Mouse (Mus musculus) bone marrow, adult 2 months (tissue): Measurements from ENCODE around the gene P2ry10b. TPM values are rescaled to one million over a fixed set of nuclear protein-coding genes. Genes with fewer than 3 reads are reported as not detected.

Experiments
- H3K27ac ChIP-seq: fragments of 200-500 bp; 2 replicates; pipeline ENCODE4 v1.5.1; 2012; ENCODE audit warnings: low read depth, mild to moderate bottlenecking, control low read depth, inconsistent platforms, low read length; ENCODE audit not compliant: control insufficient read depth, poor library complexity, insufficient read depth
- H3K4me1 ChIP-seq: fragments of 200-500 bp; 2 replicates; pipeline ENCODE4 v1.6.1; 2011; ENCODE audit warnings: low read length; ENCODE audit not compliant: control insufficient read depth, insufficient read depth
- H3K4me3 ChIP-seq: fragments of 200-500 bp; replicated peaks from 2 replicates; pipeline ENCODE3; 2011; ENCODE audit warnings: mild to moderate bottlenecking, low read depth, low read length, control low read depth; ENCODE audit not compliant: control insufficient read depth
- CTCF ChIP-seq: fragments of 200-500 bp; IDR thresholded peaks from 2 replicates; pipeline ENCODE4 v1.5.1; 2011; ENCODE audit warnings: low read length, control low read depth; ENCODE audit not compliant: control insufficient read depth, insufficient read depth
- POLR2A ChIP-seq: fragments of 200-500 bp; IDR thresholded peaks from 2 replicates; pipeline ENCODE4 v1.6.1; 2011; ENCODE audit warnings: low read depth, mild to moderate bottlenecking, control low read depth, low read length, borderline replicate concordance; ENCODE audit not compliant: control insufficient read depth
- WGBS: fragments of 180-500 bp; shearing (Covaris S2); methylation state at CpG from one replicate; pipeline ENCODE4 v1.1.7; 2018; 5-methylcytosine and 5-hydroxymethylcytosine counted together
- polyA plus RNA-seq: library from polyadenylated mRNA; stranded (reverse); fragments of >200 nt; gene quantifications from 2 replicates; pipeline ENCODE4 v1.2.4, GENCODE M21; 2011; ENCODE audit warnings: low replicate concordance; ENCODE audit not compliant: missing spikeins, insufficient read depth, insufficient read length

The P2ry10b gene
- polyA plus RNA-seq = not detected in 2 replicates

GRCm38 (mm10) chrX:107148681-107149080 lies at the start of gene P2ry10b:
TSS of gene P2ry10b (plus strand) at chrX:107148927.
- H3K4me1 ChIP-seq = no peaks in the 10 kb centered on the region
- no peak within 1 kb of the TSS for H3K4me3 ChIP-seq
- no peak within 1 kb of the TSS for H3K27ac ChIP-seq
- TF ChIP-seq POLR2A (no peak), CTCF (no peak)
- 47% methylated on average over 3 of the region's 3 CpGs for WGBS

DNA sequence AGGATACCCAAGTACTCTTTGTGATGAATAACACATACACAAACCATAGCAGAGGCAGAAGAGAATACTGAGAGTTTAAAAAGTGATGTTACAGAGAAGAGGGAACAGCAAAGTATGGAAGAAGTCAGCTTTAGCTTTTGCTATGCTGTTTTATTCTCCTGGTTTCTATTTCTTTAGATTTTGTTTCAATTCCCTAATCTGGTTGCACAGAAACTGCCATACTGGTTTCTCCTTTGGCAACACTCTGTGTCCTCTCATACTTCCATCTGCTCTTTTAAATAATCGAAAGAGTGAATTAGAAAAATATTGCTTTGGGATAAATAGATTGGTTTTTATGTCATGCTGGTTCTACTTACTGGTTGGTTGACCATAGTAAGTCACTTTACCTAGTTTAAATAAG lies 32.4 kb upstream of the P2ry10b start:
- WGBS = 72% methylated on average over 1 of the region's 1 CpGs
- TF ChIP-seq CTCF (no peak), POLR2A (no peak)
- Histone ChIP-seq H3K4me3 (no peak overlapping the region), H3K27ac (no peak overlapping the region), H3K4me1 (no peaks in the 10 kb centered on the region)

GRCm38 (mm10) chrX:107116987-107117386 lies 31.7 kb upstream of the P2ry10b start:
- H3K4me3 ChIP-seq = no peak overlapping the region
- no peaks in the 10 kb centered on the region for H3K4me1 ChIP-seq
- no peak for TF ChIP-seq CTCF
- no peak for TF ChIP-seq POLR2A
- H3K27ac ChIP-seq = no peak overlapping the region
- WGBS = 55% methylated on average over 1 of the region's 1 CpGs

GRCm38 (mm10) chrX:107143184-107143583 lies 5.5 kb upstream of the P2ry10b start:
- WGBS = 32% methylated on average over 3 of the region's 3 CpGs
- TF ChIP-seq CTCF = no peak
- no peak for TF ChIP-seq POLR2A
- H3K4me3 ChIP-seq = no peak overlapping the region
- H3K27ac ChIP-seq = no peak overlapping the region
- H3K4me1 ChIP-seq = no peaks in the 10 kb centered on the region

- Histone ChIP-seq H3K4me3 (no peak overlapping the region), H3K27ac (no peak overlapping the region), H3K4me1 (no peaks in the 10 kb centered on the region)
- no peak for TF ChIP-seq CTCF
- TF ChIP-seq POLR2A = no peak
- 14% methylated on average over 2 of the region's 2 CpGs for WGBS
Measured at GRCm38 (mm10) chrX:107143930-107144329, 4.8 kb upstream of the P2ry10b start.

DNA sequence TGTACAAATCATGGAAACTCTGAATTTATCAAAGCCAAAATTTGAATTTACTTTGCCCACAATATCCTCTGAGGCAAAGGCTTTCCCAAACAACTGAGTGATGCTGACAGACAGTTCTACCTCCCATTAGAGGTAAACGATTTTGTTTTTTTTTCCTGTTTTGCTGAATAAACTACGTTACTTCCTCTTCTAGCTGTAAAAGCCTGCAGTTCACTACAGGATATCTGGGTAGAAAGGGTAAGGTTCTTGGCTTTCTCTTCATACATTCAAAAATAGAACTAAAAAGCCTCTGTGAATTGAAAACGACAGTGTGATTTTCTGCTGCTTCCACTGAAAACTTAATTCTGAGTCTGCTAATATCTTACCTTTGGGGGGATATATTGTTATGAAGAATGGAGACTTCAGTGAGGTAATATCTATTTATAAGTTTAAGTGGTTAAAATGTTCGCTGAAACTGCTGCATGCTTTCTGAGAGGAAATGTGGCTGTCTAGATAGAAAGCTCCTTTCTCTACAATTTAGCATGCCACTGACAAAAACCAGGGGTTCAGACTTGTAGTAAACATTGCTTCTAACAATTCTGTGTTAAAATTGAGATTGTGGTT lies 765 bp downstream of the P2ry10b start:
- WGBS = 19% methylated on average over 4 of the region's 4 CpGs
- H3K4me3 ChIP-seq = no peak overlapping the region
- TF ChIP-seq POLR2A (no peak), CTCF (no peak)
- no peak overlapping the region for H3K27ac ChIP-seq
- no peaks in the 10 kb centered on the region for H3K4me1 ChIP-seq

DNA sequence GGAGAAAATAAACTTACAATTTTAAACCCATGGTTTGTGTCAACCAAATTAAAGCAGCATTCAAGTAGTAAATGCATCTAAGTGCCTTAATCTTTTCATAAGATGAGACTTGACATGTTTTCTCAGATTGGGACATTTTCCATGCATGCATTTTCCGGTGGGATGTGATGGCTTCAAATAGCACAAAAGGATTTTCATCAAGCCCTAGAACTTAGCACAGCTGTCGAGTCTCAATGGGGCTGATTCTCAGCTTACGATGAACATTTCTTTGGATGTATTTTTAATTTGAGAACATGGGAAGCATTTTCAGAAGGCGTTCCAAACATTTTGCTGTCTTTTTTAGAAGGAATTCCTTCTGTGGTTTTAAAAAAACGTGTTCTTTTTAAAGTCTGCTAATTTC lies 1.3 kb downstream of the P2ry10b start:
- H3K4me3 ChIP-seq = peak overlapping the region; percentile 34
- 36% methylated on average over 5 of the region's 5 CpGs for WGBS
- TF ChIP-seq CTCF = no peak
- TF ChIP-seq POLR2A = no peak
- no peak overlapping the region for H3K27ac ChIP-seq
- H3K4me1 ChIP-seq = no peaks in the 10 kb centered on the region

DNA sequence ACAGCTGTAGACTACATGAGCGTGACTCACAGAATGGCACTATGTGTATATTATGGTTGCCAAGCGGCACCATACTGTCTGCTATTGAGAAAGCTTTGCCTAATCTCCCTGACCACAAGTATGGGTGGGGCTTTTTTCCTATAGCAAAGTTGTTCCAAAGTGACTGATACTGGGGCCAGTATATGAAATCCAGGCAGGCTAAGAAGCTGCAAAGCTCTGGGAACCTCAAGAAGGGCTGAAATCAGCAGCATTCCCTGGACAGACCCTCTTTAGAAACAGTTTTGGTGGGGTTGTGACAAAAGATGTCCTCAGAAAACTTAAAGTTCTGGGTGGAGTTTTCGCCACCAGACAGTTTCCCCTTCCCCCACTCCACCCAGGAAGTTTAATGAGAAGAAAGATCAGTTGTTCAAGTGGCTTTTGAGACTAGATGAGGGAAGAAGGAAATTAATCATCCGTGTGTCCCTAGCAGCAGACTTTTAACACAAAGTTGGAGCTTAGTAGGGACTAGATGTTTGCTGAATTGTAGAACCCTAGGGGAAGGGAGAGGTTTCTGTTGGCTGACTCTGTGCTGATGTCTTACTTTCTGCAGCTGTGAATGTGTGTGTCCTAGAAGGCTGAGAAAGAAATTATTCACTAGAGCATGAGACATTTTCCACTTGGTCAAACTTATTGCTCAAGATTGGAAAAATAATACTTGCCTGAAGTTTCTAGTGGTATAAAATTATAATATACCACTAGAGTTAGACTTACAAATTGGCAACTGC lies 2.2 kb downstream of the P2ry10b start:
- 9% methylated on average over 4 of the region's 4 CpGs for WGBS
- H3K4me3 ChIP-seq = no peak overlapping the region
- TF ChIP-seq POLR2A (no peak), CTCF (no peak)
- H3K4me1 ChIP-seq = no peaks in the 10 kb centered on the region
- peak overlapping the region; percentile 85 for H3K27ac ChIP-seq
